Mouse (Mus musculus) stomach, embryonic 14.5 days (tissue): ENCODE measurements around the gene Faim. TPM values are rescaled to one million over a fixed set of nuclear protein-coding genes. Genes with fewer than 3 reads are reported as not detected.

Source experiments
- ATAC-seq: fragments of 200-750 bp; cut with Nextera tagmentation; 2 replicates; pipeline ENCODE4 v1.8.0; 2017; ENCODE audit warnings: low read depth, moderate TSS enrichment; ENCODE audit not compliant: insufficient number of reproducible peaks, insufficient read depth, low FRiP score
- H3K27ac ChIP-seq: fragments of 300-500 bp; sonication (generic); 2 replicates; pipeline ENCODE4 v1.5.1; 2014; ENCODE audit warnings: mild to moderate bottlenecking, low read length, moderate library complexity, mixed read lengths
- H3K27me3 ChIP-seq: fragments of 300-500 bp; sonication (generic); 2 replicates; pipeline ENCODE4 v1.6.1; 2014; ENCODE audit warnings: low read length, control low read depth, mixed read lengths; ENCODE audit not compliant: control insufficient read depth, insufficient read depth
- H3K36me3 ChIP-seq: fragments of 300-500 bp; sonication (generic); 2 replicates; pipeline ENCODE4 v1.6.1; 2014; ENCODE audit warnings: mild to moderate bottlenecking, control low read depth, low read length, moderate library complexity, mixed read lengths; ENCODE audit not compliant: control insufficient read depth, insufficient read depth
- H3K4me1 ChIP-seq: fragments of 300-500 bp; sonication (generic); 2 replicates; pipeline ENCODE4 v1.6.1; 2014; ENCODE audit warnings: low read length, control low read depth, mixed read lengths; ENCODE audit not compliant: control insufficient read depth, insufficient read depth
- H3K4me2 ChIP-seq: fragments of 300-500 bp; sonication (generic); replicated peaks from 2 replicates; pipeline ENCODE4 v1.6.1; 2014; ENCODE audit warnings: low read depth, low read length, control low read depth
- H3K4me3 ChIP-seq: fragments of 300-500 bp; sonication (generic); 2 replicates; pipeline ENCODE4 v1.5.1; 2014; ENCODE audit warnings: low read depth, low read length, control low read depth
- H3K9ac ChIP-seq: fragments of 300-500 bp; sonication (generic); replicated peaks from 2 replicates; pipeline ENCODE4 v1.6.1; 2014; ENCODE audit warnings: low read depth, mild to moderate bottlenecking, control low read depth, low read length, moderate library complexity, mixed read lengths
- H3K9me3 ChIP-seq: fragments of 300-500 bp; sonication (generic); 2 replicates; pipeline ENCODE4 v1.6.1; 2016; ENCODE audit warnings: low read depth, low read length, control low read depth; ENCODE audit not compliant: control insufficient read depth
- WGBS: fragments of 180-500 bp; shearing (Covaris S2); extraction: QIAGEN DNeasy Blood & Tissue Kit; methylation state at CpG from one replicate; pipeline ENCODE4 v1.1.7; 2014; 5-methylcytosine and 5-hydroxymethylcytosine counted together
- polyA plus RNA-seq: library from polyadenylated mRNA; unstranded; fragments of >200 nt; fragmentation: Nextera tagmentation; extraction: Ambion mirVana; gene quantifications from 2 replicates; pipeline ENCODE4 v1.2.1, GENCODE M21; 2014

Faim gene
- polyA plus RNA-seq, 1 experiment from 2014 or later = 44.7 TPM

DNA sequence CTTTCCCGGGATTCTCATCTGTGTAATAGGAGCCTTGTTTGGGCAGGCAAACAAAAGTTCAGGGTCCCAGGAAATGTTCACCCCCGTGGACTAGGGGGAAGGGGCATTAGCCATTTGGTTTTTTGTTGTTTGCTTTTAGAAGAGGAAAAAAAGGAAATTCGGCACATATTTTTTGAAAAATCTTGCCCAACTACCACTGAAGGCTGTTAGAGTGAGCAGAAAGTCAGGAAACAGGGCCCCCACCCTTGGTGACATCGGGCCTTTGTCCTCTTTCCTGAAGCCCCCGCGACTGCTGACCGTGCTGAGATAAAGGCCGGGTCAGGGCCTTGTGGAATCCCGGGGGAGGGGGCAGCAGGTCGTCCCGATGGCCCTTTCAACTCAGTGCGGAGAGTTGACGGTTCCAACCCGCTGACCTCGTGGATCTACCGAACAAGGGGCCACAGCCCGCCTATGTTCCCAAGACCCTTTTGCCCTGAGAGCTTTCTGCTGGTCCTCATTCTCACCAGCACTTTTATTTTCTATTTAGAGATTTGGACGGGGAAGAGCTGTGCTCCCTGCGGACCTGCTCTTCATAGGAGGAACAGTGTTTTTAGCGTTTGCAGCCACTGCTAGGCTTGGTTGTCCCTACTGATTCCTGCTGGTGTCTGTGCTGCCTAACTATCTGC is 23.6 kb upstream of the Faim start:
- H3K27me3 ChIP-seq = peaks cover 68% of the 10 kb centered on the region
- 0 out of 2 replicates have a peak, but pooled peaks cover 2% of the 10 kb centered on the region for H3K4me1 ChIP-seq
- no peak overlapping the region for H3K27ac ChIP-seq
- ATAC-seq = no peak
- no peak overlapping the region for H3K9ac ChIP-seq
- 2% methylated on average over 20 of the region's 20 CpGs for WGBS
- H3K9me3 ChIP-seq = no peaks in the 10 kb centered on the region
- no peak overlapping the region for H3K4me3 ChIP-seq
- H3K4me2 ChIP-seq = no peak overlapping the region
- no peaks in the 10 kb centered on the region for H3K36me3 ChIP-seq

DNA sequence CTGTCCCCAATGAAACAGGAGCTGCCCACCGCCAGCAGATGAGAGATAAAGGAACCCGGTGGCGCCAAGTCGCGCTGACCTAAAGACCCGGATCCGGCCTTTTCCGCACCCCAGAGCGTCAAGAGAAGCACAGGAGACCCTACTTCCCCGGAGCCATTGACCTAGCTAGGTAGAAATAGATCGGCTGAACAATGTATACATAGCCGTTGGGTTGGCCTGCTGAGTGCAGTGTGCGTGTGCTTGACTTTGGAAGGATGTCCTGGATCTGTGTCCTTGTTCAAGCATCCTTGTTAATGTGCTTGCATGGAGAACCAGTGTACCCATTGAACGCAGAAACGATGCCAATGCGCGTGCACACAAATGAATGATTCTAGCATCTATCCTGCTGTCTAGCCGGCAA is 22.5 kb upstream of the Faim start:
- 0 out of 2 replicates have a peak, but pooled peaks cover 2% of the 10 kb centered on the region for H3K4me1 ChIP-seq
- 8% methylated on average over 18 of the region's 18 CpGs for WGBS
- H3K9me3 ChIP-seq = no peaks in the 10 kb centered on the region
- no peak overlapping the region for H3K27ac ChIP-seq
- peaks cover 65% of the 10 kb centered on the region for H3K27me3 ChIP-seq
- H3K9ac ChIP-seq = no peak overlapping the region
- H3K36me3 ChIP-seq = no peaks in the 10 kb centered on the region
- ATAC-seq = no peak
- no peak overlapping the region for H3K4me3 ChIP-seq
- H3K4me2 ChIP-seq = no peak overlapping the region

DNA sequence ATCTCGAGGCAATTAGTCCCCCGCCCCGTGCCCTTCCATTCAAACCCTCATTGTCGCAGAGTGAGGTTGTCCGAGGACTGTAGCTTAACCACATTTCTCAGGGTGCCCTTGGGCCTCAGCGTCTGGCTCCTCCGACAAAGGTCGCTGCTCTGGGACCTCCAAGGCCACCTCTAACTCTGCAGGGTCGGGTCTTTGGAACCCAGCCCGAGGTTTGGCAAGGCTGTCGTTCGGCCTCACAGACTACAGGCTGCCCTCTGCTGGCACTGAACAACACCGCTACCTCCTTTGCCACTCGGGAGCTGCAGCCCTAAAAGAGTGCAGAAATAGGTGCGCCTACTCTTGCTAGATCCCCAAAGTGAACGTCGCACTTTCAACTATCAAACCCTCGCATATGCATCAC is 21.1 kb upstream of the Faim start:
- ATAC-seq = 0 out of 2 replicates have a peak, but pooled peaks have one; percentile 42
- 0 out of 2 replicates have a peak, but pooled peaks cover 2% of the 10 kb centered on the region for H3K4me1 ChIP-seq
- H3K36me3 ChIP-seq = no peaks in the 10 kb centered on the region
- H3K9ac ChIP-seq = no peak overlapping the region
- no peak overlapping the region for H3K27ac ChIP-seq
- WGBS = 2% methylated on average over 18 of the region's 18 CpGs
- H3K4me3 ChIP-seq = no peak overlapping the region
- peaks cover 58% of the 10 kb centered on the region for H3K27me3 ChIP-seq
- H3K9me3 ChIP-seq = no peaks in the 10 kb centered on the region
- H3K4me2 ChIP-seq = no peak overlapping the region

DNA sequence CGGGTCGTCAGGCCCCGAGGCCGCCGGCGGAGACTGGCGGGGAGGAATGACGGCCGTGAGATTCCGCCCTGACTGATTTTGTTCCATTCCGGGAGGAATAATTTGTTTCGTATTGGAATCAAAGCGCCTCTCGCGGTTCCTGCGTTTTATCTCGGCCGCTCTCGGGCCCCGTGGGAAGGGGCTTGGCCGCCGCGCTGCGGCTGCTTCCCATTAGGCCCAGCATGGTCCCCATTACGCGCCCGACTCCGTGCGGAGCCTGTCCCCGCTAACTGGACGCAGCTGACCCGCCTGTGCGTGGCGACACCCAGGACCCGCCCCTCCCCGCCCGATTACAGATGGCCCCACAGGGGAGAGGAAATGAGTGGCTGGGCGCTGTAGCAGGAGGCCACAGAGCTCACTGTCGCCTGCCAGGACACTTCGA is 13.1 kb upstream of the Faim start:
- under 1% methylated on average over 40 of the region's 40 CpGs for WGBS
- Histone ChIP-seq H3K27ac (no peak overlapping the region), H3K9me3 (0 out of 2 replicates have a peak, but pooled peaks cover 5% of the 10 kb centered on the region), H3K27me3 (peaks cover 48% of the 10 kb centered on the region), H3K4me3 (peak overlapping the region; percentile 29), H3K4me2 (peak overlapping the region; percentile 49), H3K9ac (no peak overlapping the region), H3K4me1 (no peaks in the 10 kb centered on the region), H3K36me3 (no peaks in the 10 kb centered on the region)
- no peak for ATAC-seq

DNA sequence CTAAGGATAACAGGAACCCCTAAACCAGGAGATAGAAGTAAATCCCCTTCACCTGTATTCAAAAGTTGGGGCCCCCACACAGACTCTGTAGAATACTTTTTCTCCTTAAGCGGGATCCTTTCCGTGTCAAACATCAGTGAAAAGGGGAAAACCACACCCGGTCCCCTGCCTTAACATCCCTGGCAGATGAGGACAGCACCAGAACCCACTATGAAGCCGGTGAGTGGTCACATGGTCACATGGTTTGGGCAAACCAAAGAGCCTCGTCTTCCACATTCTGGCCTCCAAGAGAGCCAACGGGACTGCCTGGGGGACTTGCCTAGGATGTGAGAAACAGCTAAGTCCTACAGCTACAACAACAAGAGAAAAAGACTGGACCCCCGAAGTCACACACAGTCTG is 12.6 kb upstream of the Faim start:
- WGBS = 2% methylated on average over 7 of the region's 7 CpGs
- H3K4me1 ChIP-seq = no peaks in the 10 kb centered on the region
- 0 out of 2 replicates have a peak, but pooled peaks cover 5% of the 10 kb centered on the region for H3K9me3 ChIP-seq
- H3K27me3 ChIP-seq = peaks cover 48% of the 10 kb centered on the region
- H3K9ac ChIP-seq = no peak overlapping the region
- no peak for ATAC-seq
- no peaks in the 10 kb centered on the region for H3K36me3 ChIP-seq
- peak overlapping the region; percentile 49 for H3K4me2 ChIP-seq
- no peak overlapping the region for H3K27ac ChIP-seq
- H3K4me3 ChIP-seq = peak overlapping the region; percentile 29

DNA sequence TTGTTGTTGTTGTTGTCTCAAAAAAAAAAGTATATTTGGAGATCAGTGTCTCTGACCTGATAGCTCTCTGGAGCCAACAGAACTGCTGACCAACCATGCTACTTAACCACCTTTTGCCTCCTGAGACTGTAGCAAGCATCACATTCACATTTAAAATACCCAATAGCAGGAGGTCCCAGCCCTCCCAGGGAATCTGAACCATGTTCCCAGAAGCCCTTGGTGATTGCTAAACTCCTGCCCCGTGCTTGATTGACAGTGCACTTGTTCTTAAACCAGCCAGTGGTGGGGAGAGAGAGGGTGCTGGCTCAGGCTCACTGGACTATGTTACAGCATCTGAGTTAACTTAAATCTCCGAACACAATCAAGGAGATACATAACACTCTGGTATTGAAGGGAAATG is 11.3 kb upstream of the Faim start:
- no peak overlapping the region for H3K27ac ChIP-seq
- H3K4me3 ChIP-seq = no peak overlapping the region
- ATAC-seq = no peak
- H3K4me1 ChIP-seq = no peaks in the 10 kb centered on the region
- H3K9me3 ChIP-seq = 0 out of 2 replicates have a peak, but pooled peaks cover 5% of the 10 kb centered on the region
- H3K4me2 ChIP-seq = no peak overlapping the region
- H3K9ac ChIP-seq = no peak overlapping the region
- no peaks in the 10 kb centered on the region for H3K36me3 ChIP-seq
- WGBS = 48% methylated on average over 2 of the region's 2 CpGs
- peaks cover 42% of the 10 kb centered on the region for H3K27me3 ChIP-seq

DNA sequence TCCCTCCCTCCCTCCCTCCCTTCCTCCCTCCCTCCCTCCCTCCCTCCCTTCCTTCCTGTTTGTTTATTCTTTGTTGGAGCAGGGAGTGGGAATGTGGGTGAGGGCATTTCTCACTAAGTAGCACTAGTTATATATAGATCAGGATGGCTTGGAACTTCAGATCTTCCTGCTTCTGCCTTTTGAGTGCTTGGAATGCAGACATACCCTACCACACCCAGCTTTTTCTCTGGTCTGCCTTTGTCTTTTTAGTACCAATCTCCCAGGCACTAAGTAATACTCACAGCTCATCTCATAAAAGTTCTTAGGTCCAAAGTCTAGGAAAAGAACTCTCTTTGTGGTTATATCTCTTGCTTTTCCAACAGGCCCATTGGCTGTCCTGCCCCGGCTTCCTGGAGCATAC is 10.1 kb upstream of the Faim start:
- no peaks in the 10 kb centered on the region for H3K4me1 ChIP-seq
- H3K9me3 ChIP-seq = no peaks in the 10 kb centered on the region
- ATAC-seq = no peak
- 93% methylated on average over 1 of the region's 1 CpGs for WGBS
- H3K9ac ChIP-seq = no peak overlapping the region
- peaks cover 36% of the 10 kb centered on the region for H3K27me3 ChIP-seq
- H3K4me2 ChIP-seq = no peak overlapping the region
- H3K4me3 ChIP-seq = no peak overlapping the region
- no peaks in the 10 kb centered on the region for H3K36me3 ChIP-seq
- no peak overlapping the region for H3K27ac ChIP-seq

DNA sequence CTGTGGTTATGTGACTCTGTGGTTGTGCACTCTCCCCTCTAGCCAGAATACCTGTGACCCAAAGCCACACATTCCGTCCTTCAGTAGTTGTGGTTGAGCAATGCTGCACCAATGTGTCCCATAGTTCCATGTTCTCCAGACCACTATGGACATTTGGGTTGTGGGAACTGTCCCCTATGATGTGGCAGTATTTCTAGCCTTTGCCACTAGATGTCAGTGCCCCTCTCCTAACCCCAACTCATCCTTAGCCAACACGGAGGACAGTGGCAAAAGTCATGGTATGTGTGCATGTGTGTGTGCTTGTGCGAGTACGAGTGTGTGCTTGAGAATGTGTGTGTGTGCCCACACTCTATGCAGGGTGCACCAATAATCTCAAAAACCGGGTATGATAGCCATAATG is 9.7 kb upstream of the Faim start:
- Histone ChIP-seq H3K9me3 (no peaks in the 10 kb centered on the region), H3K36me3 (no peaks in the 10 kb centered on the region), H3K9ac (no peak overlapping the region), H3K4me1 (no peaks in the 10 kb centered on the region), H3K27me3 (peaks cover 36% of the 10 kb centered on the region), H3K4me2 (no peak overlapping the region), H3K4me3 (no peak overlapping the region), H3K27ac (no peak overlapping the region)
- ATAC-seq = no peak
- 45% methylated on average over 5 of the region's 5 CpGs for WGBS
